Mouse (Mus musculus) embryonic facial prominence, embryonic 11.5 days (tissue): ENCODE results near the gene Pde2a. TPM values are rescaled to one million over a fixed set of nuclear protein-coding genes. Genes with fewer than 3 reads are reported as not detected.

Source experiments
- ATAC-seq: fragments of 200-750 bp; cut with Nextera tagmentation; replicated peaks from 2 replicates; pipeline ENCODE4 v1.8.0; 2017; ENCODE audit warnings: low read depth; ENCODE audit not compliant: insufficient number of reproducible peaks, low FRiP score, low TSS enrichment
- DNase-seq: peaks from one replicate; pipeline ENCODE4 v3.0.0-alpha.2; 2015; ENCODE audit warnings: low spot score
- H3K27ac ChIP-seq: fragments of 300-500 bp; sonication (generic); replicated peaks from 2 replicates; pipeline ENCODE4 v1.5.1; 2014; ENCODE audit warnings: mild to moderate bottlenecking, low read depth, low read length, control low read depth
- H3K27me3 ChIP-seq: fragments of 300-500 bp; sonication (generic); 2 replicates; pipeline ENCODE4 v1.6.1; 2014; ENCODE audit warnings: mild to moderate bottlenecking, low read length, moderate library complexity, mixed read lengths; ENCODE audit not compliant: control insufficient read depth, insufficient read depth
- H3K36me3 ChIP-seq: fragments of 300-500 bp; sonication (generic); replicated peaks from 2 replicates; pipeline ENCODE4 v1.6.1; 2014; ENCODE audit warnings: low read depth, mild to moderate bottlenecking, low read length, moderate library complexity, mixed read lengths; ENCODE audit not compliant: control insufficient read depth, insufficient read depth
- H3K4me1 ChIP-seq: fragments of 300-500 bp; sonication (generic); 2 replicates; pipeline ENCODE4 v1.6.1; 2014; ENCODE audit warnings: low read length, mixed read lengths; ENCODE audit not compliant: control insufficient read depth, insufficient read depth
- H3K4me2 ChIP-seq: fragments of 300-500 bp; sonication (generic); 2 replicates; pipeline ENCODE4 v1.6.1; 2014; ENCODE audit warnings: low read depth, mild to moderate bottlenecking, control low read depth, low read length, moderate library complexity
- H3K4me3 ChIP-seq: fragments of 300-500 bp; sonication (generic); 2 replicates; pipeline ENCODE4 v1.5.1; 2014; ENCODE audit warnings: low read depth, low read length, control low read depth
- H3K9ac ChIP-seq: fragments of 300-500 bp; sonication (generic); replicated peaks from 2 replicates; pipeline ENCODE4 v1.6.1; 2014; ENCODE audit warnings: mild to moderate bottlenecking, control low read depth, low read length
- H3K9me3 ChIP-seq: fragments of 300-500 bp; sonication (generic); replicated peaks from 2 replicates; pipeline ENCODE4 v1.6.1; 2016; ENCODE audit warnings: mild to moderate bottlenecking, low read length, inconsistent platforms, mixed read lengths; ENCODE audit not compliant: control insufficient read depth
- WGBS: fragments of 180-500 bp; shearing (Covaris S2); extraction: QIAGEN DNeasy Blood & Tissue Kit; methylation state at CpG from one replicate; pipeline ENCODE4 v1.1.7; 2014; 5-methylcytosine and 5-hydroxymethylcytosine counted together
- polyA plus RNA-seq: library from polyadenylated mRNA; unstranded; fragments of >200 nt; fragmentation: Nextera tagmentation; extraction: Ambion mirVana; gene quantifications from 2 replicates; pipeline ENCODE4 v1.2.1, GENCODE M21; 2014

The Pde2a gene
- polyA plus RNA-seq, 1 experiment from 2014 or later, result 10.6 TPM

DNA sequence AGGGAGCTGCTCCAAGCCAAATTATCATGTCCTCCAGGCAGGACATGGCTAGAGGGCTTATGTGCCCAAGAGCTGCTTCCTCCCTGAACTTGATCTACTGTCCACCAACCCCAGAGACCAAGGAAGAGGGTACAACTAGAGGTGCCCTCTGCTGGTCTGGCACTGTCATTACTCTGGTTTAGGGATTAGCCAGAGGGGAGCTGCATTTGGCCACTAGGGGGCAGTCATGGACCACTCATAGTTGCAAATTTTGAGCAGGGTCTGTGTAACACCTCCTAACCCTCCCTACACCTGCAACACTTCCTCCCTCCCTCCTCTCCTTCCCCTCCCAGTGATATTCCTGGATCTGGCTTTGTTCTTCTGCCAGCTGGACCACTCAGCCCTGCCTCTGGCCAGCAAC is 8.7 kb upstream of the Pde2a start:
- Histone ChIP-seq H3K36me3 (no peaks in the 10 kb centered on the region), H3K4me1 (no peaks in the 10 kb centered on the region), H3K9ac (no peak overlapping the region), H3K27me3 (no peaks in the 10 kb centered on the region), H3K9me3 (no peaks in the 10 kb centered on the region), H3K4me3 (no peak overlapping the region), H3K4me2 (no peak overlapping the region), H3K27ac (no peak overlapping the region)
- ATAC-seq (no peak), DNase-seq (peak; percentile 88)

DNA sequence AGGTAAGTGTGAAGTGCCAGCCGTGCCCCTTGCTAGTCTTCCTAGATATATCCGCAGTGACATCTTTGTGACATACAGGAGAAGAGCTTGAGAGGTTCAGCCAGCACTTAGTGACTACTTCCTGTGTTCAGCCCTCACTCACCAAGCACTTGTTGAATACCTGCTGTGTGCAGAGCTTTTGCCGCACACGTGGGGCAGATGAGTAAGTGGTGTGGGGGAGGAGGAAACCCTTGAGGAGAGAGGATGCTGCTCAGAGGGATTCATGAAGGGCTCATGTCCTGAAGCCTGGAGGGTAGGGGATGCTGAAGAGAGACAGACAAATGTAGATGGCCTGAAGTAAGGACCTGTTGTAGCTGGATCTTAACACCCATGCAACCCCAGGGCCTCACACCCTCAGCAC is 7.3 kb upstream of the Pde2a start:
- no peaks in the 10 kb centered on the region for H3K36me3 ChIP-seq
- 45% methylated on average over 4 of the region's 4 CpGs for WGBS
- no peak for ATAC-seq
- DNase-seq, result no peak
- H3K27me3 ChIP-seq, result no peaks in the 10 kb centered on the region
- H3K4me3 ChIP-seq, result no peak overlapping the region
- no peaks in the 10 kb centered on the region for H3K4me1 ChIP-seq
- no peak overlapping the region for H3K9ac ChIP-seq
- H3K27ac ChIP-seq, result no peak overlapping the region
- H3K4me2 ChIP-seq, result no peak overlapping the region
- no peaks in the 10 kb centered on the region for H3K9me3 ChIP-seq

DNA sequence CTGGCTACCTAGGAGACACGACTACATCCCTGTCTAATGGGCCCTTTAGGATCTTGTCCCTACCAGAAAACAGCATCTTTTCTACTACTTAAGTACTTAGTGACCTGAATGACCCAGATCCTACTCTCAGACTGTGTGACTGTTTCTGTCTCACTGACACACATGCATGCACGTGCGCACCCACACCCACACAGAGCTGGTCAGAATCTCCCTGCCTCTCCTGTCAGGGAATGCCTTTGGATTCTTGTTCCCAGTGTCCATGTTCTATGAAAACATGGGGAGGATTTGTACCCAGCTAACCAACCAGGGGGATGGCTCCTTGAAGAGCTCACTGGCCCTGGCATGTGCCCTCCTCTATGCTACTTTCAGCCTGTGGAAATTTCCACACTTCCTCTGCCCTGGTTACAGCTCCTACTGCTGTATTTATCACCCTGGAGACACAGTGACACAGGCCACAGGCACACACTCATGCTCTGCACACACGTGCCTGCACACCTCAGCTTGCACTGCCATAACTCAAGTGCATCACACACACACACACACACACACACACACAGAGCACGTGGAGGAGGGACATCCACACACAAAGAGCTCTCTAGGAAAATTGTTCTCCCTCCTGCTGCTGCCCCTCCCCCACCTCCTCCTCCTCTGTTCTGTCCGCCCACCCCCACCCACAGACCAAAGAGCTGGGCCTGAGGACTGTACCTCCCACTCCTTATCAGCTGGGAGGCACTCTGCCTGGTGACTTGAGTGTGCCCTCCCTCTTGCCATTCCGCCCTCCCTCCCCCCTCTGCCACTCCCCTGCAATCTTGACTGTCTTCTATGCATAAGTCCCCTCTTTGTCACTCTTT is 6.6 kb upstream of the Pde2a start:
- H3K36me3 ChIP-seq, result no peaks in the 10 kb centered on the region
- no peaks in the 10 kb centered on the region for H3K4me1 ChIP-seq
- H3K4me2 ChIP-seq, result no peak overlapping the region
- WGBS, result 32% methylated on average over 7 of the region's 7 CpGs
- H3K4me3 ChIP-seq, result no peak overlapping the region
- H3K9ac ChIP-seq, result no peak overlapping the region; the same call in 1 of the 2 replicates
- 0 out of 2 replicates have a peak overlapping the region, but pooled peaks have one; percentile 13 for H3K27ac ChIP-seq
- ATAC-seq (no peak), DNase-seq (peak; percentile 44)
- H3K27me3 ChIP-seq, result no peaks in the 10 kb centered on the region
- H3K9me3 ChIP-seq, result no peaks in the 10 kb centered on the region

DNA sequence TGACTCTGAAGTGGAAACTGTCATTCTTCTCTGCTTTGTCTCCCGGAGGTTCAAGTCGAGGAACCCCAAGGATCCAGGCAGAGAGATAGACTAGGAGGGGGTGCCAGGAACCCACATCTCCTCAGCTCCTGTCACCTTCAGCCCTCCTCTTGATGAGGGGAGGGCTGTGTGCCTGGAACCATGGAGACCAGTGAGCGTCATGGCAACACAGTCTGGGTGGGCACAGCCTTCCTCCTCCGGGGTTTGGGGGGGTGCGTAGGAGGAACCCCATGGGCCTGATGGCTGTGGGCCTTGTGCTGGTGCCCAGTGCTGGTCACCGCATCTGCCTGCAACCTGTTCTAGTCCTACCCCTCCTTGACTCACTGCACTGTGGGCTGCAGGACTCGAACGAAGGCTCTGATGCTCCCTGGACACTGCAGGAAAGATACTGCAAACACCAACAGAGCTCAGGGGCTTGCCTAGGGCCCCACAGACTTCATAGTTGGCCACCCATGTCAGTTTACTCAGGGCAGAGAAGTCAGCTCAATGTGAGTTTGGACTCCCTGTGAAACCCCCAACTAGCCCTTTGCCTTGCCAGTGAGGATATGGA is 5.9 kb upstream of the Pde2a start:
- 51% methylated on average over 8 of the region's 8 CpGs for WGBS
- no peak for ATAC-seq
- no peak overlapping the region for H3K4me2 ChIP-seq
- no peaks in the 10 kb centered on the region for H3K4me1 ChIP-seq
- no peak overlapping the region for H3K27ac ChIP-seq
- no peaks in the 10 kb centered on the region for H3K27me3 ChIP-seq
- no peak overlapping the region for H3K4me3 ChIP-seq
- no peak for DNase-seq
- H3K36me3 ChIP-seq, result no peaks in the 10 kb centered on the region
- no peaks in the 10 kb centered on the region for H3K9me3 ChIP-seq
- H3K9ac ChIP-seq, result no peak overlapping the region

DNA sequence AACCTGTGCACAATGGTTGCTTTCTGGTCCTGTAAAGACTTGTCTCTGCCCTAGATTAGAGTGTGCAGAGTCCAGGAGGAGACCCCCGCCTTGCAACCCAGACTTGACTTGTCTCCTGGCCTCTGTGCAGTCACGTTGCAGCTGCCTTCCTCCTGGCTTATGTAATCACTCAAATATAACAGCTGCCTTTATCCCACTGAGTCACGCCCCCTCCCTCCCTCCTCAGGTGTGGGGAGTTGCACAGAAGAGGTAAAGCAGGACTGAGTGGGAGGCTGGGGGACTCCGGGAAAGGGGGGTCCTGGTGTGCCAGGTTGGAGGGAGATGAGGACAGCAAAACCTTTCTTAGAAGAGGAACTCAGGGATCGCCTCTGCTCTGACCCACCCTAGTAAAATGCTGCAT is 5.1 kb upstream of the Pde2a start:
- Histone ChIP-seq H3K27me3 (no peaks in the 10 kb centered on the region), H3K9ac (no peak overlapping the region), H3K4me3 (no peak overlapping the region), H3K36me3 (no peaks in the 10 kb centered on the region), H3K4me2 (no peak overlapping the region), H3K27ac (no peak overlapping the region), H3K4me1 (no peaks in the 10 kb centered on the region), H3K9me3 (no peaks in the 10 kb centered on the region)
- no peak for ATAC-seq
- DNase-seq, result no peak
- 57% methylated on average over 5 of the region's 5 CpGs for WGBS

DNA sequence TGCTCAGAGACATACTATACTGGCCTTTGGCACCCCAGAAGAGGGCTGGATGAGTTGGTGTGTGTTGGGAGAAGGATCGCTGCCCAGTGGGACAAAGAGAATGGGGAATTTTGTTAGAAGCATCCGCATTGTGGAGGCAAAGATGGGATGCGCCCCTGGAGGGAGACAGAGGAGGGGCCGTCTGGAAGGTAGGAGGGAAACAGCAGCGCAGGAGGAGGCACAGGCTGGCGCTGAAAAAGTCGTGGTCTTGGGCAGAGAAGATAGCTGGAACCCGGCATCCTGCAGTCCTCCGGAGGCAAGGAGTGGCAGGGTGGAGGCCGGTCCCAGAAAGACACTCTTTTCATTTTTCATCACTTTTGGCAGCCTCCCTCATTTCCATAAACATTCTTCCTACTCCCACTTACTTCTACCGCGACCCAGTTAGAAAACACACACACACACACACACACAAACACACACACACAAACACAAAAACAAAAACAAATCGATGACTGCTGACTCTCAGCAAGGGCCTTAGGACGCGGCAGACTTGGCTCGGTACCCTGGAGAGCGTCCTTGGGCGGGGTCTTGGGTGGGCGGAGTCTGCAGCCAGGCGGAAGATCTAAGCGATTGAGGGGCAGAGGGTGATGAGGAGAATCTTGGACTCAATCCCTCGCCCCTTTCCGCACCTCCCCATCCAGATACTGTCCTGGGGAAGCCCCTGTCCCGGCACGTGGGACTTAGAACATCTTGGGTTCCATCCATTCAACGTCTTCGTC is 2.3 kb upstream of the Pde2a start:
- Histone ChIP-seq H3K4me1 (no peaks in the 10 kb centered on the region), H3K4me2 (no peak overlapping the region), H3K27ac (no peak overlapping the region), H3K9me3 (no peaks in the 10 kb centered on the region), H3K36me3 (no peaks in the 10 kb centered on the region), H3K9ac (no peak overlapping the region), H3K27me3 (no peaks in the 10 kb centered on the region), H3K4me3 (no peak overlapping the region)
- no peak for ATAC-seq
- 4% methylated on average over 27 of the region's 27 CpGs for WGBS
- DNase-seq, result peak; percentile 60

DNA sequence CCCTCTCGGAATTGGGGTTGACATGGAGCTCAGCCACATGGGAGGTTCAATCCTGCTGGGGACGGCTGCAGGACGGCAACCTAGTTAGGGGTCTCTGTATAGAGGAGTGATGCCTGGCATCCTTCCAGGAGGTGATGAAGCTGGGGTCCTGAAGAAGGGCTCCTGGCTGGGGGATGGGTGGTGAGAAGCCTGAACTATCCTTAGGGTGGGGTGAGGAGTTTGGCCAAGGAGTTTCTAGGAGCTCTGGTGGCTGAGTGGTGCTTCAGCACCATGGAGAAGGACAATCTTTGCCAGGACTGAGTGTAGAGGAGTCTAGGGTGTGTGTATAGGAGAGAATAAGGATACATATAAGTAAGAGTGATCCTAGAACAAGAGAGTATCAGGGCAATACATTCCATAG is 578 bp downstream of the Pde2a start:
- no peak overlapping the region for H3K9ac ChIP-seq
- no peaks in the 10 kb centered on the region for H3K4me1 ChIP-seq
- H3K9me3 ChIP-seq, result no peaks in the 10 kb centered on the region
- ATAC-seq, result no peak
- H3K27me3 ChIP-seq, result no peaks in the 10 kb centered on the region
- 24% methylated on average over 3 of the region's 3 CpGs for WGBS
- H3K4me2 ChIP-seq, result no peak overlapping the region
- H3K4me3 ChIP-seq, result no peak overlapping the region
- no peak overlapping the region for H3K27ac ChIP-seq
- DNase-seq, result peak; percentile 75
- H3K36me3 ChIP-seq, result no peaks in the 10 kb centered on the region

DNA sequence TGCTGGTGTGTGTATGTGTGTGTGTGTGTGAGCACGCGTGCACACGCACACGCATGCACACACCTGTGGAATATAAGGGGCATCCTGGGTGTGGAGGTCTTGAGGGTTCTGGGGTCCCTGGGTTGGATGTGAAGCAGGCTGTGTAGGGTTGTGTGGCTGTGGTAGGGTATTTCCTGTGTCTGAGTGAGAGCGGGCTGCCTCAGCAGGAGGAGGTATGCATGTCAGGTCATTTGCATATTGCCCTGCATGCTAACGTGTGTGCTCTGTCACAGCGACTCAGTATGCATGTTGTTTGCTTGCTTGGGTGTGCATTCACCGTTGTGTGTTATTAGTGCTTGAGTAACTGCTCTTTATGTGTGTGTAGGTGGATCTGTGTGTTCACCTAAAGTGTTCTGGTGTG is 1.2 kb downstream of the Pde2a start:
- Histone ChIP-seq H3K27me3 (no peaks in the 10 kb centered on the region), H3K9ac (no peak overlapping the region), H3K9me3 (no peaks in the 10 kb centered on the region), H3K4me1 (no peaks in the 10 kb centered on the region), H3K4me2 (no peak overlapping the region), H3K27ac (no peak overlapping the region), H3K4me3 (no peak overlapping the region), H3K36me3 (no peaks in the 10 kb centered on the region)
- DNase-seq, result no peak
- 80% methylated on average over 8 of the region's 8 CpGs for WGBS
- no peak for ATAC-seq
